ENCODE assay signal across 27 mouse cellular contexts in genomic region chr8:110883824-110884223, GRCm38 (mm10). TPM values are rescaled to one million over a fixed set of nuclear protein-coding genes. Genes with fewer than 3 reads are reported as not detected.
DNase-seq lines count a peak whose midpoint lies in the region; ATAC-seq and TF ChIP-seq lines count a peak whose summit lies in the region.
"Had no signal": no experiment of that assay in that cellular context is flagged by ENCODE, and none has a peak within 500 bp of the region (broad histone marks: within the 10 kb centered on the region; RNA-seq: fewer than 3 reads in every experiment).

No protein-coding gene starts in this region.

- no peak for TF ChIP-seq POLR2A in kidney, adult 2 months (IDR thresholded peaks at IDR 0.05; ENCODE audit: low read depth, low read length)

- H3K4me2 ChIP-seq in kidney, embryonic 16.5 days (replicated peaks; ENCODE audit: low read depth, low read length): no peak overlapping the region
- H3K4me2 ChIP-seq in liver, postnatal 0 days (ENCODE audit: low read depth, low read length): no peak overlapping the region
- H3K4me2 ChIP-seq: embryonic facial prominence, embryonic 13.5 days; heart, embryonic 12.5 days; hindbrain, embryonic 13.5 days; liver, embryonic 13.5 days; neural tube, embryonic 15.5 days had no signal

- DNase-seq in kidney, adult 2 months: peak; percentile 8
- DNase-seq in brain, adult 2 months (ENCODE audit: low read depth, low spot score): peak; percentile 82
- peak; percentile 72 for DNase-seq in cerebellum, adult 8-10 months
- peak; percentile 78 to 81 for DNase-seq in cerebellum, postnatal 25 days
- no peak for DNase-seq in adrenal gland, postnatal 25 days
- no peak for DNase-seq in liver, postnatal 0 days
- DNase-seq: adrenal gland, postnatal 14 days; gastrocnemius, adult 2 months; heart, adult 2 months; heart, postnatal 4 days; left cerebral cortex, postnatal 4 days; liver, embryonic 13.5 days; lung, adult 2 months; lung, postnatal 10 days; midbrain, embryonic 14.5 days; right cerebral cortex, postnatal 14 days; thymus, adult 18-20 months; thymus, postnatal 36 days had no signal

- ATAC-seq in kidney, embryonic 16.5 days (ENCODE audit: low FRiP score, low TSS enrichment): no peak
- ATAC-seq in inflammation-experienced regulatory T-cells, adult 6 months: no peak
- no peak for ATAC-seq in liver, postnatal 0 days
- ATAC-seq: forebrain, embryonic 16.5 days; intestine, postnatal 0 days had no signal

- no peak overlapping the region for H3K4me3 ChIP-seq in kidney, adult 2 months (ENCODE audit: insufficient read depth, low read depth, low read length)
- H3K4me3 ChIP-seq in kidney, embryonic 16.5 days (ENCODE audit: low read length): no peak overlapping the region
- H3K4me3 ChIP-seq in liver, postnatal 0 days (ENCODE audit: low read depth, low read length): no peak overlapping the region
- H3K4me3 ChIP-seq: embryonic facial prominence, embryonic 13.5 days; gastrocnemius, adult 2 months; heart, adult 2 months; heart, embryonic 12.5 days; hindbrain, embryonic 13.5 days; liver, embryonic 13.5 days; neural tube, embryonic 15.5 days had no signal

- H3K9ac ChIP-seq in kidney, embryonic 16.5 days (replicated peaks; ENCODE audit: low read length): no peak overlapping the region
- H3K9ac ChIP-seq in liver, postnatal 0 days (replicated peaks): no peak overlapping the region
- H3K9ac ChIP-seq: embryonic facial prominence, embryonic 13.5 days; heart, embryonic 12.5 days; hindbrain, embryonic 13.5 days; liver, embryonic 13.5 days; neural tube, embryonic 15.5 days had no signal

- no peaks in the 10 kb centered on the region for H3K4me1 ChIP-seq in kidney, adult 2 months (ENCODE audit: control insufficient read depth, insufficient read depth, low read length)
- no peaks in the 10 kb centered on the region for H3K4me1 ChIP-seq in kidney, embryonic 16.5 days (ENCODE audit: insufficient read depth, low read length)
- H3K4me1 ChIP-seq in liver, postnatal 0 days (ENCODE audit: insufficient read depth): no peaks in the 10 kb centered on the region
- H3K4me1 ChIP-seq: embryonic facial prominence, embryonic 13.5 days; heart, embryonic 12.5 days; hindbrain, embryonic 13.5 days; liver, embryonic 13.5 days; neural tube, embryonic 15.5 days had no signal

- H3K36me3 ChIP-seq in kidney, adult 2 months (ENCODE audit: control insufficient read depth, insufficient read depth, low read length): peaks cover 1% of the 10 kb centered on the region
- H3K36me3 ChIP-seq in kidney, embryonic 16.5 days (ENCODE audit: insufficient read depth, low read length): peaks cover 62% of the 10 kb centered on the region
- peaks cover 62% of the 10 kb centered on the region for H3K36me3 ChIP-seq in liver, postnatal 0 days (replicated peaks; ENCODE audit: insufficient read depth, low read length)

- H3K27me3 ChIP-seq in kidney, adult 2 months (replicated peaks; ENCODE audit: control insufficient read depth, insufficient read depth, low read length): no peaks in the 10 kb centered on the region
- no peaks in the 10 kb centered on the region for H3K27me3 ChIP-seq in kidney, embryonic 16.5 days (ENCODE audit: insufficient read depth, low read length)
- no peaks in the 10 kb centered on the region for H3K27me3 ChIP-seq in liver, postnatal 0 days (ENCODE audit: insufficient read depth, low read length)
- H3K27me3 ChIP-seq: embryonic facial prominence, embryonic 13.5 days; heart, embryonic 12.5 days; hindbrain, embryonic 13.5 days; liver, embryonic 13.5 days; neural tube, embryonic 15.5 days had no signal

- H3K27ac ChIP-seq in kidney, adult 2 months (ENCODE audit: insufficient read depth, low read depth, low read length): no peak overlapping the region
- no peak overlapping the region for H3K27ac ChIP-seq in kidney, embryonic 16.5 days (ENCODE audit: low read length)
- no peak overlapping the region for H3K27ac ChIP-seq in liver, postnatal 0 days (ENCODE audit: low read depth)
- H3K27ac ChIP-seq: embryonic facial prominence, embryonic 13.5 days; gastrocnemius, adult 2 months; heart, adult 2 months; hindbrain, embryonic 13.5 days; liver, embryonic 13.5 days; macrophage; neural tube, embryonic 15.5 days had no signal

- no peak for TF ChIP-seq EP300 in liver, postnatal 0 days (IDR thresholded peaks at IDR 0.05; ENCODE audit: low read depth)

- H3K9me3 ChIP-seq in kidney, embryonic 16.5 days (ENCODE audit: low read length): no peaks in the 10 kb centered on the region
- H3K9me3 ChIP-seq in liver, postnatal 0 days (ENCODE audit: low read length): no peaks in the 10 kb centered on the region
- H3K9me3 ChIP-seq: embryonic facial prominence, embryonic 13.5 days; heart, embryonic 12.5 days; hindbrain, embryonic 13.5 days; liver, embryonic 13.5 days; neural tube, embryonic 15.5 days had no signal

- WGBS in kidney, adult 2 months: 56% methylated on average over 18 of the region's 18 CpGs
- 82% methylated on average over 18 of the region's 18 CpGs for WGBS in kidney, embryonic 16.5 days
- WGBS in liver, postnatal 0 days (ENCODE audit: insufficient replicate concordance): 93% methylated on average over 18 of the region's 18 CpGs

- no peak for TF ChIP-seq CTCF in kidney, adult 2 months (conservative IDR thresholded peaks at IDR 0.05; ENCODE audit: insufficient read depth, insufficient read length, low read depth, low read length)
- TF ChIP-seq CTCF in liver, postnatal 0 days (IDR thresholded peaks at IDR 0.05; ENCODE audit: low read depth): no peak

RNA-seq across cellular contexts. Expression of gene Fuk, which starts 18.5 kb away (rescaled TPM):
- polyA plus RNA-seq in kidney, adult 2 months (2012; rRNA removed): 17.9 and 21.3 TPM in 2 replicates
- polyA plus RNA-seq in kidney, embryonic 16.5 days (2015; fragmentation: Nextera tagmentation; extraction: Ambion mirVana): 14.8 and 16.6 TPM in 2 replicates
- 1 to 10 TPM; 1.4 to 2.4 (median 2.2) TPM for polyA plus RNA-seq in inflammation-experienced regulatory T-cells, adult 6 months (2017; shearing (Covaris generic))
- total RNA-seq in adrenal gland, postnatal 25 days (2021): 10.5 and 12.0 TPM in 2 replicates
- 1.9 and 2.2 TPM in 2 replicates for polyA plus RNA-seq in liver, postnatal 0 days (2015; fragmentation: Nextera tagmentation; extraction: Ambion mirVana)

RNA-seq across cellular contexts. Expression of gene St3gal2, which starts 35.9 kb away (rescaled TPM):
- 27.3 and 28.6 TPM in 2 replicates for polyA plus RNA-seq in kidney, adult 2 months (2012; rRNA removed)
- 25.1 and 27.6 TPM in 2 replicates for polyA plus RNA-seq in kidney, embryonic 16.5 days (2015; fragmentation: Nextera tagmentation; extraction: Ambion mirVana)
- polyA plus RNA-seq in inflammation-experienced regulatory T-cells, adult 6 months (2017; shearing (Covaris generic)): 10 to 100 TPM in 1 of 3 experiments, 1 to 10 TPM in 2; 8.7 to 10.2 (median 8.9) TPM
- 18.3 and 20.4 TPM in 2 replicates for total RNA-seq in adrenal gland, postnatal 25 days (2021)
- polyA plus RNA-seq in liver, postnatal 0 days (2015; fragmentation: Nextera tagmentation; extraction: Ambion mirVana): 8.1 and 10.1 TPM in 2 replicates

RNA-seq across cellular contexts. Expression of gene Sf3b3, which starts 37.2 kb away (rescaled TPM):
- polyA plus RNA-seq in kidney, adult 2 months (2012; rRNA removed): 22.6 and 25.9 TPM in 2 replicates
- polyA plus RNA-seq in kidney, embryonic 16.5 days (2015; fragmentation: Nextera tagmentation; extraction: Ambion mirVana): 175 and 182 TPM in 2 replicates
- 100 to 1,000 TPM in 1 of 3 experiments, 10 to 100 TPM in 2; 80.5 to 101 (median 90.8) TPM for polyA plus RNA-seq in inflammation-experienced regulatory T-cells, adult 6 months (2017; shearing (Covaris generic))
- total RNA-seq in adrenal gland, postnatal 25 days (2021): 81.6 and 86.5 TPM in 2 replicates
- polyA plus RNA-seq in liver, postnatal 0 days (2015; fragmentation: Nextera tagmentation; extraction: Ambion mirVana): 24.9 and 31.2 TPM in 2 replicates

RNA-seq across cellular contexts. Expression of gene Cog4, which starts 37.4 kb away (rescaled TPM):
- 40.1 and 42.9 TPM in 2 replicates for polyA plus RNA-seq in kidney, adult 2 months (2012; rRNA removed)
- 86.9 and 88.5 TPM in 2 replicates for polyA plus RNA-seq in kidney, embryonic 16.5 days (2015; fragmentation: Nextera tagmentation; extraction: Ambion mirVana)
- 10 to 100 TPM; 52.3 to 72.4 (median 53.1) TPM for polyA plus RNA-seq in inflammation-experienced regulatory T-cells, adult 6 months (2017; shearing (Covaris generic))
- 75.8 and 100 TPM in 2 replicates for total RNA-seq in adrenal gland, postnatal 25 days (2021)
- 22.5 and 22.7 TPM in 2 replicates for polyA plus RNA-seq in liver, postnatal 0 days (2015; fragmentation: Nextera tagmentation; extraction: Ambion mirVana)

Comparison
In these comparisons a context has a peak if more than half of its experiments do, and no peak if none do; other contexts are left out.
1. DNase-seq: peak in kidney, adult 2 months (single experiment), brain, adult 2 months (single experiment), cerebellum, adult 8-10 months (single experiment) and cerebellum, postnatal 25 days (2 of 2); none in adrenal gland, postnatal 25 days (single experiment) and liver, postnatal 0 days (single experiment).